Mouse (Mus musculus): ENCODE measurements around the gene Olfr1386.
"Not testable (repeated sequence)": the region's sequence is repeated elsewhere in the genome, so short reads cannot be mapped to it uniquely, and the experiment has no call there.

The Olfr1386 gene

DNA sequence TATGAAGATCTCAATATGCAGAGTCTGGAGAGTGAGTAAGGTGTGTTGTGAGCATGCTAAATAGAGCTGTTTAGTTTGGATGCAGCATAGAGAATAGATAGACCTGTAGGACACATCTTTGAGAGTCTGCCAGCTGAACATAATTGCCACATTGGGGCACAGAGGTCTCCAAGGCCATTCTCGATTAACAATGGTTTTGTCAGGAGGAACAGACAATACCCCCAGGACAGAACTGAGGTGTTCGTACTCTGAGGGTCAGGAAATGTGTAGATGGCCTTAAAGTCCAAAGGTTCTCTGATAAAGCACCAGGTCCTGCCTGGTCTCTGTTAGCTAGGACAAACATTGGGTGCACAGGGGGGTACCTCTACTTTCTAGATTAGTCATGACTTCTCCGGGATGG is at the start of gene Olfr1386:
Gene Olfr1386 (plus strand): TSS at position 301 of the 400 bp plus-strand sequence.
- TF ChIP-seq GATA4 (IDR thresholded peaks at IDR 0.05; ENCODE audit: insufficient replicate concordance, low read length), result not testable (repeated sequence)

DNA sequence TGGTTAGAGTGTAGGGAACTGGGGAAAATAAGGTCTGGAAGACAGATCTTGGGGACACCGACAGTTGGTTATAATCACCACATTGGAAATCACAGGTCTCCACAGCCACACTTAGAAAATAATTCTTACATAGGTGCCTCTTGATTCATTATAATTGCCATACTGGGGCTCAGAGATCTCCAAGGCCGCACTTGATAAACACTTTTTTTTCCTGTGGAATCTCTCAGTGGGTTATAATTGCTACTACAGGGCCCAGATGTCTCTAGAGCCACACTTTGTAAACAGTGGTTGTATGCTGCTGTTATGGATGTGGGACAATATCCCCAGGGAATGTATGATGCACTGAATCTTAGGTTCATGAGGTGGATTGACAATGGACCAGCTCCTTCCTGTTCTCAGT is 42.1 kb upstream of the Olfr1386 start, which contains the start of gene Olfr1389:
Gene Olfr1389 (plus strand): TSS at position 301 of the 400 bp plus-strand sequence.
- no peak for TF ChIP-seq GATA4 (IDR thresholded peaks at IDR 0.05; ENCODE audit: insufficient replicate concordance, low read length)

DNA sequence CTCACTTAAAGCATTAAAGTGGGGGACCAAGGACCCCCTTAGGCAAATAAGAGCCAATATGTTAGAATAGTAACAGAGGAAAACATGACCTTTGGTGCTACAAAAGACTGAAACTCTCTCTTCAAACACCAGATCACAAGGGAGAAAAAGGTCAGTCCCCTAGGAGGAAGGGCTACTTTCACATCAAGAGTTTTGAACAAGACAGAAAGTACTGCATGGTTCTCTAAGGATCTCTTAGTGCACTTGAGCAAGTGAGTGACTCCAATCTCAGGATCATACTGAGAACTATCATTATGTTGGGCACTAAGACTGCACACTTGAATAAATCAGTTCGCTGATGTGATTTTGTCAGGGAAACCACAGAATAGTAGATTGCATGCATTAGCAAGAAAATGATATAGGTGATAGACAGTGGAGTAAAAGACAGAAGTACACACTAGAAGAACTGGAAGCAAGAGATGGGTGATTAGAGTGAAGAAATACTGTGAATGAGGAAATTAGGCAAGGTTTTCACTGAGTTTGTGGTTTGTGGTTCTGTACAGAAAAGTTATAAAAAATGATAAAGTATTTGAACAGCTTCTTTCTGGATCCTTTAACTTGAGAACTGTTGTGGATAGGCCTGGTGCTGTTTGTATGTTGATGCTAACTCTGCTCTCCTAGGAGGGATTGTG is 39.5 kb upstream of the Olfr1386 start:
- TF ChIP-seq GATA4 (IDR thresholded peaks at IDR 0.05; ENCODE audit: insufficient replicate concordance, low read length), result no peak

DNA sequence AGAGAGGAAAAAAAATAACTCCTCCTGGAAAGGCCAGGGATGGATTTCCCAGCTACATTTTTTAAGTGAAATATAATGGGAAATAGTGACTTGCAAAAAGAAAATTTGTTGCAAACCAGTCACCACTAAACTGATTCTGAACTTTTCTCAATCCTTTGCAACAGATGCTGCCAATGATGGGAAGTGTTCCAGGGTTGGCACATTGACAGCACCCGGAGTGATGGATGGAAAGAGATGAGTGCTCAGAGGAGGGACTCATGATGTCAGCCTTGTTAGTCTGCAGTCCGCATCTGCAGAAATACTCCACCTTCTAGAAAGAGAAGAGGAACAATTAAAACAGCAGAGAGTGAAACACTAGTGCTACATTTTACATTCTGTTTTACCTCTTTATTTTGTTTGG is 35.2 kb upstream of the Olfr1386 start:
- TF ChIP-seq GATA4 (IDR thresholded peaks at IDR 0.05; ENCODE audit: insufficient replicate concordance, low read length), result no peak

DNA sequence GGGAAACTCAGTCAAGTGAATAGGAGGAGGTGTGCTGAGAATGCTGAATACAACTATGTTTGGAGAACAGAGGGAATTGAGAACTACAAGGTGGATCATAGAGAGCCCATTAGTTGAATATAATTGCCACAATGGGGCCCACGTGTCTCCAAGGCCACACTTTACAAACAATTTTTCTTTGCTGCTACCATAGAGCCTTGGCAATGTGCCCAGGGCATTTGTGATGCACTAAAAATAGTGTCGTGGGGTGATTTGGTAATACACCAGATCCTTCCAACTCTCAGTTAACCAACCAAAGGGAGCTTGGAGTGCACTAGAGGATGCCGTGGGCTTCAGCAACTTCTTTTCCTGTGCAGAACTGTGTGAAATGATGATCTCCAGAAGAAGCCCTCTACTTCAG is 28.4 kb upstream of the Olfr1386 start, which contains the start of gene Olfr1388:
Gene Olfr1388 (plus strand): TSS at position 214 of the 400 bp plus-strand sequence.
- TF ChIP-seq GATA4 (IDR thresholded peaks at IDR 0.05; ENCODE audit: insufficient replicate concordance, low read length), result no peak

DNA sequence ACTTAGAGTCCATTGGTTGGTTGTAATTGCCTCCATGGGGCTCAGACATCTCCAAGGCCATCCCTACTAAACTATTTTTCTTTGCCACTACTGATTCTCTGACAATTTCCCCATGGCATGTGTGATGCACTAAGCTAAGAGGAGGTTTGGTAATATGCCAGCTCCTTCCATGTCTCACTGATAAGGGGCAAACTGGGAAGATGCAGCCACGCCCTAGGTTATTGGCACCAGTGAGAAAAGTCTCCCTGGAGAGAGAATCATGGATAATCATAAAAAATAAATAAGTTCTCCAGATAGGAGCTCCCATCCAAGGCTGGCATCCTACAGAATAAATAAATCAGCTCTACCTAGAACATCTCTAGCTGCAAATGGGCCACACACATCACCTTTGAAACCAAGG is 9.8 kb upstream of the Olfr1386 start, which contains the start of gene Olfr1387:
Gene Olfr1387 (plus strand): TSS at position 301 of the 400 bp plus-strand sequence.
- no peak for TF ChIP-seq GATA4 (IDR thresholded peaks at IDR 0.05; ENCODE audit: insufficient replicate concordance, low read length)

DNA sequence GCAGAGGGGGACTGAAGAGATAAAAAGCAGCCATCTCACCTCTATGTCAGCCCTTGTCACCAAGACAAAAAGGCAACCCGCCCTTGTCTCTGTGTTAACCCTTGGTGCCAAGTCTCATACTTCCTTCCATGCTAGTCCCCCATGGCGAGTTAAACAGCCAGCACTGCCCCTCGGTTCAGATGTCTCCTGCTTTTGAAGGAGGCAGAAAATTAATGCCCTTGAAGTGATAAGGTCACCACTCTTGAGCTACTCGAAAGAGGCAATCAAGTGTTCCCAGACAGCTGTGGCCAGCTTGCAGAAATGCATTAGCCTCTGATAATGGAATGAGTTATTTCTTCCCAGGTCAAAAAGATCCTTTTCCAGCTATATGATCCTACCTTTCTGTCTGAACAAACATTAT is 21.1 kb downstream of the Olfr1386 start:
- TF ChIP-seq GATA4 (IDR thresholded peaks at IDR 0.05; ENCODE audit: insufficient replicate concordance, low read length), result no peak

DNA sequence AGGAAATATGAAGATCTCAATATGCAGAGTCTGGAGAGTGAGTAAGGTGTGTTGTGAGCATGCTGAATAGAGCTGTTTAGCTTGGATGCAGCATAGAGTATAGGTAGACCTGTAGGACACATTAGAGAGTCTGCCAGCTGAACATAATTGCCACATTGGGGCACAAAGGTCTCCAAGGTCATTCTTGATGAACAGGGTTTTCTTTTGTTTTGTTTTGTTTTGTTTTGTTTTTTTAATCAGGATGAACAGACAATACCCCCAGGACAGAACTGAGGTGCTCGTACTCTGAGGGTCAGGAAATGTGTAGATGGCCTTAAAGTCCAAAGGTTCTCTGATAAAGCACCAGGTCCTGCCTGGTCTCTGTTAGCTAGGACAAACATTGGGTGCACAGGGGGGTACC is 23.9 kb downstream of the Olfr1386 start, which contains the start of gene Olfr1385:
Gene Olfr1385 (plus strand): TSS at position 301 of the 400 bp plus-strand sequence.
- not testable (repeated sequence) for TF ChIP-seq GATA4 (IDR thresholded peaks at IDR 0.05; ENCODE audit: insufficient replicate concordance, low read length)

DNA sequence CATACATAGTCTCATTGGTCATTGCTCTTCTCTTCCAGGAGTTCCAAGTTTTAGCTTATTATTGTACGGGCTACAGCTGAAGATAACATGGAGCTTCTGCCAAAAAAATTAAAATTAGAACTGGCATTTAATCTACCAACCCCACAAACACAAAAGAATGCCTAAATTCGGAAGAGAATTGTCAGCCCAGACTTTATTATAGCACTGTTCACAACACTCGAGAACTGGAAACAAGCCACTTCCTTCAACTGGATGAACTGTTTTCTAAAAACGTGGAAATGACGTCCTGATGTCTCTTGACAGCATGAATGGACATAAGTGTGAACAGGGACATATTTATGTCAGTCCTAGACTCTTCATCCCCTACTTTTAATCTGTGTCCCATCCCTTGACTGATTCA is 53.2 kb downstream of the Olfr1386 start:
- no peak for TF ChIP-seq GATA4 (IDR thresholded peaks at IDR 0.05; ENCODE audit: insufficient replicate concordance, low read length)

DNA sequence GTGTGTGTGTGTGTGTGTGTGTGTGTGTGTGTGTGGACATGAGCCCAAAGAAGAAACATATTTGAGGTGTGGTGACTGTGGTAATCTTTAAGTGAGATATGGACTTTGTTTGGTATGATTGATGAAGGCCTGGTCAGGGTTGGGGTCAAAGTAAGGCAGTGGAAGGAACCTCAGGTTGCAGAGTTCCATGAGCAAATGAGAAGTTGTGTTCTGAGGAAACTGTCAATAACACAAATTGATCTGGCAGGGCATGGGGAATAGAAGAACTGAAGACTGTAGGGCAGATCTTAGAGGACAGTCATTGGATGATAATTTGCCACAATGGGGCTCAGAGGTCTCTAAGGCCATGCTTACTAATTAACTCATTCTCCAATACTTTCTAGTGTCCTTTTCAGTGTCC is 54.5 kb downstream of the Olfr1386 start, which contains the start of gene Olfr1383:
Gene Olfr1383 (plus strand): TSS at position 301 of the 400 bp plus-strand sequence.
- TF ChIP-seq GATA4 (IDR thresholded peaks at IDR 0.05; ENCODE audit: insufficient replicate concordance, low read length), result no peak

Measured in liver, adult (tissue).